ENCODE assay signal across 8 mouse cellular contexts in the genomic region with DNA sequence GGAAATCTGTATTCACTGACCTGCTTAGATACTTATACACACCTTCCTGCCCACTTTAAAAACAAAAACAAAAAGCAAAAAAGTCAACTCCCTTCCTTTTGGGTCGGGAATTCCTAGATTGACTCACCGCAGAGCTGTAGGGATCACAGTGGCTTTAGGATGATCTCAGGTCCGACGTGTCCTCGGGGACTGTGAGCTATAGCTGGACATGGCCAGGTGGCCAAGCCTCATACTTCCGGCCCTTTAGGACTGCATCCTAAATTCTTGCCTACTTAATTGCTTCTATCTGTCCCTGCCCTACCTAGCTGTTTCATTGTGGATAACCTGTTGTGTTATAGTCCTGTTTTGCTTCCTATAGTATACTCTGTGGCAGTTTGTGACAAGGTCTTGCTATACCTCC. TPM values are rescaled to one million over a fixed set of nuclear protein-coding genes. Genes with fewer than 3 reads are reported as not detected.
A peak's percentile ranks its signal among the peaks of the same experiment; 100 is the strongest.
DNase-seq lines count a peak whose midpoint lies in the region; ATAC-seq and TF ChIP-seq lines count a peak whose summit lies in the region.
"Not testable (repeated sequence)": the region's sequence is repeated elsewhere in the genome, so short reads cannot be mapped to it uniquely, and the experiment has no call there.

No protein-coding gene starts in this region.

- peak overlapping the region; percentile 46 for H3K4me2 ChIP-seq in embryonic facial prominence, embryonic 11.5 days (ENCODE audit: low read depth, low read length)
- peak overlapping the region; percentile 63 for H3K4me2 ChIP-seq in forebrain, embryonic 16.5 days (ENCODE audit: low read length)
- H3K4me2 ChIP-seq in hindbrain, embryonic 11.5 days (replicated peaks; ENCODE audit: low read depth, low read length) = peak overlapping the region; percentile 54
- peak overlapping the region; percentile 71 for H3K4me2 ChIP-seq in kidney, embryonic 16.5 days (replicated peaks; ENCODE audit: low read depth, low read length)
- peak overlapping the region; percentile 72 for H3K4me2 ChIP-seq in liver, embryonic 14.5 days (ENCODE audit: low read depth)
- peak overlapping the region; percentile 56 for H3K4me2 ChIP-seq in midbrain, embryonic 13.5 days (replicated peaks)
- peak overlapping the region; percentile 60 for H3K4me2 ChIP-seq in stomach, embryonic 14.5 days (replicated peaks; ENCODE audit: low read depth, low read length)

- DNase-seq in embryonic facial prominence, embryonic 11.5 days (ENCODE audit: low spot score); hindbrain, embryonic 11.5 days (ENCODE audit: low spot score); liver, embryonic 14.5 days (ENCODE audit: low read depth in 3 of 3, low spot score in 3 of 3): not testable (repeated sequence)

- not testable (repeated sequence) for H3K9me3 ChIP-seq in E14TG2a.4 (ENCODE audit: low read length); embryonic facial prominence, embryonic 11.5 days (replicated peaks; ENCODE audit: control insufficient read depth, low read length); forebrain, embryonic 16.5 days (ENCODE audit: control insufficient read depth, low read length); hindbrain, embryonic 11.5 days (ENCODE audit: control insufficient read depth, low read length); kidney, embryonic 16.5 days (ENCODE audit: low read length); liver, embryonic 14.5 days (ENCODE audit: control insufficient read depth, low read length); midbrain, embryonic 13.5 days; stomach, embryonic 14.5 days (ENCODE audit: control insufficient read depth, low read depth, low read length)

- ATAC-seq in embryonic facial prominence, embryonic 11.5 days (replicated peaks; ENCODE audit: insufficient number of reproducible peaks, low FRiP score, low TSS enrichment, low read depth); forebrain, embryonic 16.5 days; kidney, embryonic 16.5 days (ENCODE audit: low FRiP score, low TSS enrichment); liver, embryonic 14.5 days (ENCODE audit: insufficient read depth); stomach, embryonic 14.5 days (ENCODE audit: insufficient number of reproducible peaks, insufficient read depth, low FRiP score, low read depth): not testable (repeated sequence)
- peak; percentile 40; the same call in 1 of the 2 replicates for ATAC-seq in hindbrain, embryonic 11.5 days (ENCODE audit: low FRiP score)
- ATAC-seq in midbrain, embryonic 13.5 days = 0 out of 2 replicates have a peak, but pooled peaks have one; percentile 20

- H3K27me3 ChIP-seq in E14TG2a.4 (ENCODE audit: insufficient read depth, low read length); embryonic facial prominence, embryonic 11.5 days (ENCODE audit: control insufficient read depth, insufficient read depth, low read length); forebrain, embryonic 16.5 days (replicated peaks; ENCODE audit: control insufficient read depth, insufficient read depth, low read length); hindbrain, embryonic 11.5 days (ENCODE audit: control insufficient read depth, insufficient read depth, low read length); kidney, embryonic 16.5 days (ENCODE audit: insufficient read depth, low read length); liver, embryonic 14.5 days (ENCODE audit: control insufficient read depth, insufficient read depth, low read length); midbrain, embryonic 13.5 days; stomach, embryonic 14.5 days (ENCODE audit: control insufficient read depth, insufficient read depth, low read length): not testable (repeated sequence)

- H3K27ac ChIP-seq in embryonic facial prominence, embryonic 11.5 days (replicated peaks; ENCODE audit: low read depth, low read length); hindbrain, embryonic 11.5 days (ENCODE audit: low read depth, low read length): not testable (repeated sequence)
- peak overlapping the region; percentile 75 for H3K27ac ChIP-seq in forebrain, embryonic 16.5 days (ENCODE audit: low read length)
- peak overlapping the region; percentile 88 for H3K27ac ChIP-seq in kidney, embryonic 16.5 days (ENCODE audit: low read length)
- H3K27ac ChIP-seq in liver, embryonic 14.5 days = peak overlapping the region; percentile 89
- H3K27ac ChIP-seq in midbrain, embryonic 13.5 days = peak overlapping the region; percentile 81
- peak overlapping the region; percentile 84 for H3K27ac ChIP-seq in stomach, embryonic 14.5 days (ENCODE audit: low read length)

- not testable (repeated sequence) for H3K36me3 ChIP-seq in E14TG2a.4 (ENCODE audit: insufficient read depth, low read length); embryonic facial prominence, embryonic 11.5 days (replicated peaks; ENCODE audit: control insufficient read depth, insufficient read depth, low read depth, low read length); forebrain, embryonic 16.5 days (ENCODE audit: control insufficient read depth, insufficient read depth); hindbrain, embryonic 11.5 days (ENCODE audit: control insufficient read depth, insufficient read depth, low read length); kidney, embryonic 16.5 days (ENCODE audit: insufficient read depth, low read length); midbrain, embryonic 13.5 days; stomach, embryonic 14.5 days (ENCODE audit: control insufficient read depth, insufficient read depth, low read length)
- H3K36me3 ChIP-seq in liver, embryonic 14.5 days (replicated peaks; ENCODE audit: control insufficient read depth, insufficient read depth, low read depth) = peaks cover 10% of the 10 kb centered on the region

- not testable (repeated sequence) for H3K4me1 ChIP-seq in E14TG2a.4 (replicated peaks; ENCODE audit: low read depth, low read length); embryonic facial prominence, embryonic 11.5 days (ENCODE audit: control insufficient read depth, insufficient read depth, low read length); hindbrain, embryonic 11.5 days (replicated peaks; ENCODE audit: control insufficient read depth, insufficient read depth, low read length); kidney, embryonic 16.5 days (ENCODE audit: insufficient read depth, low read length); stomach, embryonic 14.5 days (ENCODE audit: control insufficient read depth, insufficient read depth, low read length)
- H3K4me1 ChIP-seq in forebrain, embryonic 16.5 days (replicated peaks; ENCODE audit: control insufficient read depth, insufficient read depth, low read length) = peaks cover 10% of the 10 kb centered on the region
- peaks cover 2 to 12% of the 10 kb centered on the region in 2 experiments; a peak in 2 of 4 replicates for H3K4me1 ChIP-seq in liver, embryonic 14.5 days (replicated peaks; ENCODE audit: control insufficient read depth in 2 of 2, insufficient read depth in 2 of 2, low read length in 1 of 2)
- H3K4me1 ChIP-seq in midbrain, embryonic 13.5 days (replicated peaks) = peaks cover 12% of the 10 kb centered on the region

- 11% methylated on average over 6 of the region's 6 CpGs for WGBS in embryonic facial prominence, embryonic 11.5 days
- WGBS in forebrain, embryonic 16.5 days = 3% methylated on average over 6 of the region's 6 CpGs
- WGBS in hindbrain, embryonic 11.5 days = 15% methylated on average over 6 of the region's 6 CpGs
- 7% methylated on average over 6 of the region's 6 CpGs for WGBS in kidney, embryonic 16.5 days
- WGBS in liver, embryonic 14.5 days (ENCODE audit: insufficient replicate concordance) = 7% methylated on average over 6 of the region's 6 CpGs
- 8% methylated on average over 6 of the region's 6 CpGs for WGBS in midbrain, embryonic 13.5 days
- WGBS in stomach, embryonic 14.5 days = 8% methylated on average over 6 of the region's 6 CpGs

- TF ChIP-seq EP300 in liver, embryonic 14.5 days (IDR thresholded peaks at IDR 0.05; ENCODE audit: low read depth) = not testable (repeated sequence)

- not testable (repeated sequence) for TF ChIP-seq CTCF in E14TG2a.4 (conservative IDR thresholded peaks at IDR 0.05; ENCODE audit: low read length); liver, embryonic 14.5 days (IDR thresholded peaks at IDR 0.05; ENCODE audit: low read depth)

- H3K4me3 ChIP-seq in E14TG2a.4 (replicated peaks; ENCODE audit: low read length) = peak overlapping the region; percentile 79
- peak overlapping the region; percentile 44 for H3K4me3 ChIP-seq in embryonic facial prominence, embryonic 11.5 days (ENCODE audit: low read depth, low read length)
- H3K4me3 ChIP-seq in forebrain, embryonic 16.5 days (replicated peaks; ENCODE audit: low read length) = peak overlapping the region; percentile 53
- peak overlapping the region; percentile 38 for H3K4me3 ChIP-seq in hindbrain, embryonic 11.5 days (ENCODE audit: low read depth, low read length)
- H3K4me3 ChIP-seq in kidney, embryonic 16.5 days (ENCODE audit: low read length) = peak overlapping the region; percentile 53
- peak overlapping the region; percentile 87 for H3K4me3 ChIP-seq in liver, embryonic 14.5 days (ENCODE audit: insufficient read depth in 1 of 2, low read depth in 2 of 2, low read length in 2 of 2)
- H3K4me3 ChIP-seq in midbrain, embryonic 13.5 days (replicated peaks) = peak overlapping the region; percentile 48
- H3K4me3 ChIP-seq in stomach, embryonic 14.5 days (ENCODE audit: low read depth, low read length) = peak overlapping the region; percentile 41

- H3K9ac ChIP-seq in embryonic facial prominence, embryonic 11.5 days (replicated peaks; ENCODE audit: low read length) = peak overlapping the region; percentile 57
- H3K9ac ChIP-seq in forebrain, embryonic 16.5 days (replicated peaks; ENCODE audit: low read depth, low read length) = peak overlapping the region; percentile 59
- H3K9ac ChIP-seq in hindbrain, embryonic 11.5 days (ENCODE audit: low read depth, low read length) = peak overlapping the region; percentile 44
- peak overlapping the region; percentile 65 for H3K9ac ChIP-seq in kidney, embryonic 16.5 days (replicated peaks; ENCODE audit: low read length)
- H3K9ac ChIP-seq in liver, embryonic 14.5 days (replicated peaks) = peak overlapping the region; percentile 90
- H3K9ac ChIP-seq in midbrain, embryonic 13.5 days (replicated peaks) = peak overlapping the region; percentile 56
- H3K9ac ChIP-seq in stomach, embryonic 14.5 days (replicated peaks; ENCODE audit: low read depth, low read length) = peak overlapping the region; percentile 38

RNA-seq across cellular contexts. Expression of a gene that starts 0.8 kb away (rescaled TPM):
- polyA plus RNA-seq in embryonic facial prominence, embryonic 11.5 days (2014; fragmentation: Nextera tagmentation; extraction: Ambion mirVana) = not detected in 2 replicates
- 3.2 TPM in 1 of 2 replicates, not detected in the other for polyA plus RNA-seq in forebrain, embryonic 16.5 days (2015; fragmentation: Nextera tagmentation; extraction: Ambion mirVana)
- not detected in 2 replicates for polyA plus RNA-seq in hindbrain, embryonic 11.5 days (2014; fragmentation: Nextera tagmentation; extraction: Ambion mirVana)
- not detected in 2 replicates for polyA plus RNA-seq in kidney, embryonic 16.5 days (2015; fragmentation: Nextera tagmentation; extraction: Ambion mirVana)
- polyA plus RNA-seq in liver, embryonic 14.5 days (2012; rRNA removed) = 41.4 and 65.9 TPM in 2 replicates
- not detected in 2 replicates for polyA plus RNA-seq in liver, embryonic 14.5 days (2014; fragmentation: Nextera tagmentation; extraction: Ambion mirVana)
- not detected in 2 replicates for polyA plus RNA-seq in midbrain, embryonic 13.5 days (2015; fragmentation: Nextera tagmentation; extraction: Ambion mirVana)
- not detected in 2 replicates for polyA plus RNA-seq in stomach, embryonic 14.5 days (2014; fragmentation: Nextera tagmentation; extraction: Ambion mirVana)

RNA-seq across cellular contexts. Expression of a gene that starts 10.7 kb away (rescaled TPM):
- polyA plus RNA-seq in embryonic facial prominence, embryonic 11.5 days (2014; fragmentation: Nextera tagmentation; extraction: Ambion mirVana) = 0.36 and 0.47 TPM in 2 replicates
- polyA plus RNA-seq in forebrain, embryonic 16.5 days (2015; fragmentation: Nextera tagmentation; extraction: Ambion mirVana) = 0.47 and 0.63 TPM in 2 replicates
- 0.36 and 0.52 TPM in 2 replicates for polyA plus RNA-seq in hindbrain, embryonic 11.5 days (2014; fragmentation: Nextera tagmentation; extraction: Ambion mirVana)
- 0.66 TPM in 1 of 2 replicates, not detected in the other for polyA plus RNA-seq in kidney, embryonic 16.5 days (2015; fragmentation: Nextera tagmentation; extraction: Ambion mirVana)
- polyA plus RNA-seq in liver, embryonic 14.5 days (2012; rRNA removed) = 6.5 and 9.8 TPM in 2 replicates
- polyA plus RNA-seq in liver, embryonic 14.5 days (2014; fragmentation: Nextera tagmentation; extraction: Ambion mirVana) = 12.0 and 13.7 TPM in 2 replicates
- polyA plus RNA-seq in midbrain, embryonic 13.5 days (2015; fragmentation: Nextera tagmentation; extraction: Ambion mirVana) = 0.23 and 0.55 TPM in 2 replicates
- 0.31 TPM in 1 of 2 replicates, not detected in the other for polyA plus RNA-seq in stomach, embryonic 14.5 days (2014; fragmentation: Nextera tagmentation; extraction: Ambion mirVana)

RNA-seq across cellular contexts. Expression of a gene that starts 14.2 kb away (rescaled TPM):
- polyA plus RNA-seq in embryonic facial prominence, embryonic 11.5 days (2014; fragmentation: Nextera tagmentation; extraction: Ambion mirVana) = 72.0 and 72.8 TPM in 2 replicates
- polyA plus RNA-seq in forebrain, embryonic 16.5 days (2015; fragmentation: Nextera tagmentation; extraction: Ambion mirVana) = 15.8 and 17.2 TPM in 2 replicates
- 62.1 and 63.9 TPM in 2 replicates for polyA plus RNA-seq in hindbrain, embryonic 11.5 days (2014; fragmentation: Nextera tagmentation; extraction: Ambion mirVana)
- 78.2 and 79.3 TPM in 2 replicates for polyA plus RNA-seq in kidney, embryonic 16.5 days (2015; fragmentation: Nextera tagmentation; extraction: Ambion mirVana)
- polyA plus RNA-seq in liver, embryonic 14.5 days (2012; rRNA removed) = 65.8 and 81.4 TPM in 2 replicates
- polyA plus RNA-seq in liver, embryonic 14.5 days (2014; fragmentation: Nextera tagmentation; extraction: Ambion mirVana) = 87.0 and 91.4 TPM in 2 replicates
- polyA plus RNA-seq in midbrain, embryonic 13.5 days (2015; fragmentation: Nextera tagmentation; extraction: Ambion mirVana) = 29.1 and 31.1 TPM in 2 replicates
- polyA plus RNA-seq in stomach, embryonic 14.5 days (2014; fragmentation: Nextera tagmentation; extraction: Ambion mirVana) = 59.5 and 65.1 TPM in 2 replicates

RNA-seq across cellular contexts. Expression of a gene that starts 14.4 kb away (rescaled TPM):
- polyA plus RNA-seq in embryonic facial prominence, embryonic 11.5 days (2014; fragmentation: Nextera tagmentation; extraction: Ambion mirVana) = 49.1 and 52.4 TPM in 2 replicates
- 100 and 101 TPM in 2 replicates for polyA plus RNA-seq in forebrain, embryonic 16.5 days (2015; fragmentation: Nextera tagmentation; extraction: Ambion mirVana)
- 53.8 and 55.6 TPM in 2 replicates for polyA plus RNA-seq in hindbrain, embryonic 11.5 days (2014; fragmentation: Nextera tagmentation; extraction: Ambion mirVana)
- polyA plus RNA-seq in kidney, embryonic 16.5 days (2015; fragmentation: Nextera tagmentation; extraction: Ambion mirVana) = 57.7 and 60.8 TPM in 2 replicates
- 16.7 and 24.7 TPM in 2 replicates for polyA plus RNA-seq in liver, embryonic 14.5 days (2012; rRNA removed)
- 16.9 and 18.7 TPM in 2 replicates for polyA plus RNA-seq in liver, embryonic 14.5 days (2014; fragmentation: Nextera tagmentation; extraction: Ambion mirVana)
- 78.9 and 85.3 TPM in 2 replicates for polyA plus RNA-seq in midbrain, embryonic 13.5 days (2015; fragmentation: Nextera tagmentation; extraction: Ambion mirVana)
- polyA plus RNA-seq in stomach, embryonic 14.5 days (2014; fragmentation: Nextera tagmentation; extraction: Ambion mirVana) = 41.0 and 50.2 TPM in 2 replicates

RNA-seq across cellular contexts. Expression of a gene that starts 20.3 kb away (rescaled TPM):
- 471 and 486 TPM in 2 replicates for polyA plus RNA-seq in embryonic facial prominence, embryonic 11.5 days (2014; fragmentation: Nextera tagmentation; extraction: Ambion mirVana)
- 265 and 283 TPM in 2 replicates for polyA plus RNA-seq in forebrain, embryonic 16.5 days (2015; fragmentation: Nextera tagmentation; extraction: Ambion mirVana)
- polyA plus RNA-seq in hindbrain, embryonic 11.5 days (2014; fragmentation: Nextera tagmentation; extraction: Ambion mirVana) = 344 and 364 TPM in 2 replicates
- polyA plus RNA-seq in kidney, embryonic 16.5 days (2015; fragmentation: Nextera tagmentation; extraction: Ambion mirVana) = 276 and 285 TPM in 2 replicates
- polyA plus RNA-seq in liver, embryonic 14.5 days (2012; rRNA removed) = 34.5 and 51.3 TPM in 2 replicates
- polyA plus RNA-seq in liver, embryonic 14.5 days (2014; fragmentation: Nextera tagmentation; extraction: Ambion mirVana) = 85.7 and 90.8 TPM in 2 replicates
- polyA plus RNA-seq in midbrain, embryonic 13.5 days (2015; fragmentation: Nextera tagmentation; extraction: Ambion mirVana) = 279 and 280 TPM in 2 replicates
- polyA plus RNA-seq in stomach, embryonic 14.5 days (2014; fragmentation: Nextera tagmentation; extraction: Ambion mirVana) = 217 and 223 TPM in 2 replicates

Comparison
In these comparisons a context has a peak if more than half of its experiments do, and no peak if none do; other contexts are left out.
1. H3K9ac ChIP-seq: peak in every context shown above with its lines; median percentile 90 in liver, embryonic 14.5 days; 65 in kidney, embryonic 16.5 days; 59 in forebrain, embryonic 16.5 days; 57 in embryonic facial prominence, embryonic 11.5 days; 56 in midbrain, embryonic 13.5 days; 44 in hindbrain, embryonic 11.5 days; 38 in stomach, embryonic 14.5 days.